Mouse (Mus musculus): Measurements from ENCODE around the gene Cdc42ep4. TPM values are rescaled to one million over a fixed set of nuclear protein-coding genes. Genes with fewer than 3 reads are reported as not detected.
A peak's percentile ranks its signal among the peaks of the same experiment; 100 is the strongest.

Gene Cdc42ep4
- total RNA-seq, 4 experiments from 2014 or later, result 9.7 to 16.5 (median 14.7) TPM

DNA sequence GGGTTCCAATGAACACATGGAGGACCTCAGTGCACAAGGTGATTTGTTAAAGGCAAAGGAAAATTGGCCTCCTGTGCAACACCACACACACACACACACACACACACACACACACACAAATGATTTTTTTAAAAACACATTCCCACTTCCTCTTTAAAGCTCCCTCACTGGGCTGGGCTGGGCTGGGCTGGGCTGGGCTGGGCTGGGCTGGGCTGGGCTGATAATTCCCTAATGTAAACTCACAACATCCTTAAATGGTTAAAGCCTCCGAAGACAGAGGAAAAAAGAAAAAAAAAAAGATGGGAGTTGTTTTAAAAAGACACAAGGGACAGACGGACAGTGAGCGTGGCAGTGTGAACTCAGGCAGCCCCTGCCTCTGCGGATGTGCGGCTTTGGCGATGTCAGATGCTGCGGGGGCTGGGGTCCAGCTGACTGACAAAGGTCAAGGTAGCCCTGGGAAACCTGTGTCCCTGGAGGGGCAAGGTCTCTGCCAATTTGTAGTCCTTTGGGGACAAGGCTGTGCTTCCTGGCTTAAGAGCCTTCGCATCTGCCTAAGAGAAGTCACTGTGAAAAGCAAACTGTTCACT, 26.3 kb upstream of the Cdc42ep4 start:
- no peak for DNase-seq (ENCODE audit: low spot score)

GRCm38 (mm10) chr11:113776851-113777511, 25.3 kb upstream of the Cdc42ep4 start:
- no peak for DNase-seq (ENCODE audit: low spot score)

GRCm38 (mm10) chr11:113774773-113775172, 23.1 kb upstream of the Cdc42ep4 start:
- no peak for DNase-seq (ENCODE audit: low spot score)

- DNase-seq (ENCODE audit: low spot score), result no peak
Measured at GRCm38 (mm10) chr11:113773191-113773590, 21.5 kb upstream of the Cdc42ep4 start.

DNA sequence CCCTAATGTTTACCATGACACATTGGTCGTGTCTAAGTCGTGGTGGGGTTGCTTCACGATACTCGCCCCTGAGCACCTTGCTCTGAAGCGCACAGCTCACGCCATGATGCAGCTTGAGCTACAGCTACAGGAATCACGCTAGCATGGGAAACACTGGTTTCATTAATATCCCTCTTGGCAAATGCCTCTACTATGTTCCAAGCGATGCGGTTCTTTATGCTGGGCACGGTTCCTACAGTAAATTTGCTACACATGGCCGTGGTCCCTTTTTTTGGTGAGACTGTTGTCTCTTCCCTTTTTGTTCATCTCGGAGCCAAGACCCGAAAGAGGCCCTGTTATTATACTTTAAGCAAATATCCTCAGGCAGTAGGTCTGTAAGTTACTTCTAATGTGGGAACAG, 19.5 kb upstream of the Cdc42ep4 start:
- DNase-seq (ENCODE audit: low spot score), result no peak

GRCm38 (mm10) chr11:113768356-113768755, 16.7 kb upstream of the Cdc42ep4 start:
- DNase-seq (ENCODE audit: low spot score), result no peak

DNA sequence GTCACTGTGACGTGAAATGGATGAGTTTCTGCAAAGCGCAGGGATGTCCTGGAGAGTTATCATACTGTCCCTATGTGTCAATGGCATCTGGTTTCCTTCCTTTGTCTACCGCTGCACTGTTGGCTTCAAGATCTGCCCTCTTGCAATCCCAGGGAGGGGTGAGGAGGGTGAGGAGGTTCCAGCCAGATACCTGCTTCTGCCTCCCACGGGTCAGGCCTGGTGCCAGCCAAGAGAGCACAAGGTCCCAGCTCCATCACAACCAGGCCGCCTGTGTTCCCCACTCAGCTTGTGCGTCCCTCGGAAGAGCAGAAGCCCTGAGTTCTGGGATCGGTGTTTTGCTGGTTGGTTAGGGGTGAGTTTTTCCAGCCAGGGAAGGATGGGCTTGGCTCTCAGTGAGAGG, 15.6 kb upstream of the Cdc42ep4 start:
- no peak for DNase-seq (ENCODE audit: low spot score)

GRCm38 (mm10) chr11:113766284-113766985, 14.8 kb upstream of the Cdc42ep4 start:
- DNase-seq (ENCODE audit: low spot score), result no peak

GRCm38 (mm10) chr11:113764132-113764849, 12.6 kb upstream of the Cdc42ep4 start:
- DNase-seq (ENCODE audit: low spot score), result no peak

DNA sequence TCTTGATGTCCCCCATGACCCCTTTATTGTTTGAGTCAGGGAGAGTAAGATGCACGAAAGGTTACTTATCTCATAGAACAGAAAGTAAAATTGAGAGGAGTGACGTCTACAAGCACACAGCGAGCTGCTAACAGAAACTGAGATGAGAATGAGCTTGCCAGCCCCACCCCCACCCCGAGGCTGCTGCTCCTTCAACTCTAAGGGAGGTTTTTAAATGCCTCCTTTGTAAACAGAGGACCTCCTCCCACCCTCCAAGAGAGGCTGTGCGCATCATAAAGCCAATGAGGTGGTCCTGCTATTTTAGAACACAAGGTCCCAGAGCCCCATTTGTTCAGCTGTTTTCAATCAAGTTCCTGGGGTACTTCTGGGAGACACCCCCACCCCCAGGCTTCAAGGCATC, 11.8 kb upstream of the Cdc42ep4 start:
- DNase-seq (ENCODE audit: low spot score), result no peak

GRCm38 (mm10) chr11:113762136-113762797, 10.6 kb upstream of the Cdc42ep4 start:
- no peak for DNase-seq (ENCODE audit: low spot score)

GRCm38 (mm10) chr11:113761646-113762045, 10.0 kb upstream of the Cdc42ep4 start:
- no peak for DNase-seq (ENCODE audit: low spot score)

- no peak for DNase-seq (ENCODE audit: low spot score)
Measured at GRCm38 (mm10) chr11:113760476-113760875, 8.8 kb upstream of the Cdc42ep4 start.

DNA sequence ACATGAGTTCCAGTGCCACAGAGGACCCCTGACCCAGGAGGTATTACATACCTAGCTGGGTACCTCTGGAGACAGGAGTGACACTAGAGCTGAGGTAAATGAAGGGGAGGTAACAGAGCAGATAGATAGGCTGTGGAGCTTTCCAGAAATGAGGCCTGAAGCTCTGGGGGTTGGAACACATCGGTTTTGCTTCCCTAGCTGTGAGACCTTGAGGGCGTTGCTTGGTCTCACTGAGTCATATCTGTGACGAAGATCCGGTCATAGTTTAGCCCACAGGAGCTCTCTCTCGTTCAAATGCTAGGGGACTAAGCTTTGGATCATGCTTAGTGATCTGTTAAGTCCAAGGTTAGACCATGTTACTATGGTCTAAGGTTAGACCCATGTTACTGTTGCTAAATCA, 7.2 kb upstream of the Cdc42ep4 start:
- no peak for DNase-seq (ENCODE audit: low spot score)

GRCm38 (mm10) chr11:113756578-113756977, 4.9 kb upstream of the Cdc42ep4 start:
- no peak for DNase-seq (ENCODE audit: low spot score)

- no peak for DNase-seq (ENCODE audit: low spot score)
Measured at GRCm38 (mm10) chr11:113755878-113756277, 4.2 kb upstream of the Cdc42ep4 start.

DNA sequence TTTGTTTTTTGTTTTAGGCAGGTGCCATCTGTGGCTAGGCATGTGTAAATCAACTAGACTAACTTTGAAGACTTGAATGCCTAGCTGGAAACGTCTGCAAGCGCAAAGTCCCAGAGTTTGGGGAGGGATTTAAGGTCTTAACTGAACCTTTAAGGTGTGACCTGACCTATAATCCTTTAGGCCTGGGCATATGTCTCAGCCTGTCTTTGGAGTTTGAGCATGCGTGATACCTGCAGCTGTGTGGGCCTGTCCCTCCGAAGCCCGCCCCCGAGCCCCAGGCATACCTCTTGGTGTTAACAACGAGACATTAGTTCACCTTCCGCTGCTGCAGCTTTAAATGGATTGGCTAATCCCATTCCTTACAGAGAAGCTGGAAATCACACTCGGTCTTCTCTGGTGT, 3.2 kb upstream of the Cdc42ep4 start:
- DNase-seq (ENCODE audit: low spot score), result no peak

DNA sequence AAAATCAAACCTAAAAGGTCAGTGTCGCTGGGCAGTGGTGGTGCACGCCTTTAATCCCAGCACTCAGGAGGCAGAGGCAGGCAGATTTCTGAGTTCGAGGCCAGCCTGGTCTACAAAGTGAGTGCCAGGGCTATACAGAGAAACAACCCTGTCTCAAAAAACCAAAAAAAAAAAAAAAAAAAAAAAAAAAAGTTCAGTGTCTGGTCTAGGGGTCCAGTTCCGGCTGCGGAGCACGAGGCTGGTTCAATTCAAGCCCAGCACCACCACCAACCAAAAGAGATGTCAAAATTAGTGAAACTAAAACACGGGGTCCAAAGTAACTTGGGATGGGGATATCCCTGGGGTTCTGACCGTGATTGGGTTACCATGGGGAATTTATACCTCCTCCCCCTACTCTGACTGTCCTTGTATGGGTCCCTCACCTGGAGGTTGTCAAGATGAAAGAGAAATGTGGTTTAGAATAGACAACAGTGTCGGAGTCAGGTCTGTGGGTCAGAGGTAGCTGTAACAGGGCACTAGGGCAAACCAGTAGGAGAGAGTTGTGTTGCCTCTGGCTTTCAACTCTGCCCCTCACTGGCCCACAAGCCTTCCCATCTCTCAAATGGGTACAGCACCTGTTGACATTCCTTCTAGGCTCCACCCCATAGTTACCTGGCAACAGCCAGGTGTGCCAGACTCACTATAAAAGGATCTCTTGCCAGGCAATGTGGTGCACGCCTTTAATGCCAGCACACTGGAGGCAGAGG, 1.2 kb upstream of the Cdc42ep4 start:
- no peak for DNase-seq (ENCODE audit: low spot score)

GRCm38 (mm10) chr11:113752158-113752661, 529 bp upstream of the Cdc42ep4 start:
- DNase-seq (ENCODE audit: low spot score), result no peak

- peak; percentile 74 for DNase-seq (ENCODE audit: low spot score)
Measured at GRCm38 (mm10) chr11:113750571-113751483, 854 bp downstream of the Cdc42ep4 start.
